Mouse (Mus musculus): ENCODE results near the gene Gab1.

DNA sequence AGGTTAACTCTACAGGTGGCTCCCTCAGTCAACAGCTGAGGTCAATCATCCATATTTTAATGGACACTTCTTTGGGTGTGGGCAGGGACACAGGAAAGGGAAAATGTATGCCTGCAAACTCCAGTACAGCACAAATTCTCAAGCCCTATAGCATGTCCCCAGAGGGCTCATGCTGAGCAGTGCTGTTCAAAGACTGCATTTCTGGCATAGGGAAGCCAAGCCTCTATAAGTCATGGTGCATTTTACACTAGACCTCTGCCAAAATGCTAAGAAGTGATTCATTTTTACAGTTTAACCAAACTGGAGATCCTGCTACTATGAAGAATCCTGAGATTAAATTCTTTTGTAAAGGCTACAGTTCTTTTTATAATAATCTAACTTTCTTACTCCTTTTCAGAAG is 47.8 kb downstream of the Gab1 start:
- no peak for TF ChIP-seq CTCF (IDR thresholded peaks at IDR 0.05; ENCODE audit: low read depth)
- TF ChIP-seq EP300 (IDR thresholded peaks at IDR 0.05; ENCODE audit: low read depth): no peak

Data from liver, postnatal 0 days (tissue).